Mouse (Mus musculus): ENCODE measurements around the gene Gps2. TPM values are rescaled to one million over a fixed set of nuclear protein-coding genes. Genes with fewer than 3 reads are reported as not detected.
A peak's percentile ranks its signal among the peaks of the same experiment; 100 is the strongest.
"Not testable (repeated sequence)": the region's sequence is repeated elsewhere in the genome, so short reads cannot be mapped to it uniquely, and the experiment has no call there.

The Gps2 gene
- polyA plus RNA-seq, 1 experiment from 2014 or later, result 79.6 TPM

GRCm38 (mm10) chr11:69911701-69912100 is 2.0 kb upstream of the Gps2 start:
- H3K4me3 ChIP-seq, result no peak overlapping the region
- no peaks in the 10 kb centered on the region for H3K9me3 ChIP-seq
- ATAC-seq (replicated peaks), result no peak
- H3K4me2 ChIP-seq (replicated peaks), result no peak overlapping the region
- no peak overlapping the region for H3K27ac ChIP-seq (replicated peaks)
- H3K27me3 ChIP-seq, result no peaks in the 10 kb centered on the region
- H3K9ac ChIP-seq (replicated peaks), result no peak overlapping the region
- H3K4me1 ChIP-seq, result peaks cover 29% of the 10 kb centered on the region
- H3K36me3 ChIP-seq, result peaks cover 83% of the 10 kb centered on the region
- WGBS, result 89% methylated on average over 6 of the region's 6 CpGs

GRCm38 (mm10) chr11:69912716-69913530 is 765 bp upstream of the Gps2 start:
- WGBS, result 80% methylated on average over 15 of the region's 15 CpGs
- no peaks in the 10 kb centered on the region for H3K9me3 ChIP-seq

GRCm38 (mm10) chr11:69914372-69914764 is 680 bp downstream of the Gps2 start:
- peaks cover 39% of the 10 kb centered on the region for H3K4me1 ChIP-seq
- H3K9me3 ChIP-seq, result no peaks in the 10 kb centered on the region
- H3K27ac ChIP-seq (replicated peaks), result peak overlapping the region; percentile 89
- no peak for ATAC-seq (replicated peaks)
- 1% methylated on average over 17 of the region's 17 CpGs for WGBS
- peak overlapping the region; percentile 94 for H3K9ac ChIP-seq (replicated peaks)
- H3K27me3 ChIP-seq, result no peaks in the 10 kb centered on the region
- H3K36me3 ChIP-seq, result peaks cover 81% of the 10 kb centered on the region
- peak overlapping the region; percentile 91 for H3K4me2 ChIP-seq (replicated peaks)
- peak overlapping the region; percentile 86 for H3K4me3 ChIP-seq

More at GRCm38 (mm10) chr11:69912716-69913530, 765 bp upstream of the Gps2 start:
- Histone ChIP-seq H3K4me3 (peak overlapping the region; percentile 86), H3K4me1 (peaks cover 29% of the 10 kb centered on the region), H3K27me3 (no peaks in the 10 kb centered on the region), H3K4me2 (replicated peaks) (peak overlapping the region; percentile 91), H3K27ac (replicated peaks) (peak overlapping the region; percentile 89), H3K36me3 (peaks cover 83% of the 10 kb centered on the region), H3K9ac (replicated peaks) (0 out of 2 replicates have a peak overlapping the region, but pooled peaks have one; percentile 94)
- peak; percentile 30 for ATAC-seq (replicated peaks)

- H3K4me2 ChIP-seq (replicated peaks), result peak overlapping the region; percentile 91
- peaks cover 75% of the 10 kb centered on the region for H3K36me3 ChIP-seq
- H3K4me3 ChIP-seq, result peak overlapping the region; percentile 86
- no peak for ATAC-seq (replicated peaks)
- H3K9me3 ChIP-seq, result no peaks in the 10 kb centered on the region
- H3K9ac ChIP-seq (replicated peaks), result peak overlapping the region; percentile 94
- H3K4me1 ChIP-seq, result peaks cover 45% of the 10 kb centered on the region
- H3K27me3 ChIP-seq, result no peaks in the 10 kb centered on the region
- WGBS, result 36% methylated on average over 9 of the region's 9 CpGs
- no peak overlapping the region for H3K27ac ChIP-seq (replicated peaks)
These were observed 1.3 kb downstream of the Gps2 start for GRCm38 (mm10) chr11:69914917-69915430.

- peaks cover 65% of the 10 kb centered on the region for H3K36me3 ChIP-seq
- no peak overlapping the region for H3K4me2 ChIP-seq (replicated peaks)
- H3K27me3 ChIP-seq, result no peaks in the 10 kb centered on the region
- H3K9ac ChIP-seq (replicated peaks), result no peak overlapping the region
- ATAC-seq (replicated peaks), result no peak
- H3K4me3 ChIP-seq, result no peak overlapping the region
- H3K4me1 ChIP-seq, result peaks cover 47% of the 10 kb centered on the region
- H3K27ac ChIP-seq (replicated peaks), result no peak overlapping the region
- WGBS, result 70% methylated on average over 5 of the region's 5 CpGs
- H3K9me3 ChIP-seq, result no peaks in the 10 kb centered on the region
These were observed 2.3 kb downstream of the Gps2 start for GRCm38 (mm10) chr11:69915667-69916627.

GRCm38 (mm10) chr11:69916652-69917378 is 3.1 kb downstream of the Gps2 start:
- H3K4me3 ChIP-seq; ATAC-seq (replicated peaks); H3K9ac ChIP-seq (replicated peaks); H3K4me2 ChIP-seq (replicated peaks); H3K27ac ChIP-seq (replicated peaks); H3K27me3 ChIP-seq; H3K9me3 ChIP-seq: not testable (repeated sequence)
- Histone ChIP-seq H3K36me3 (peaks cover 56% of the 10 kb centered on the region), H3K4me1 (peaks cover 47% of the 10 kb centered on the region)
- WGBS, result 55% methylated on average over 7 of the region's 7 CpGs

GRCm38 (mm10) chr11:69917379-69917948 is 3.8 kb downstream of the Gps2 start:
- Histone ChIP-seq H3K27me3 (no peaks in the 10 kb centered on the region), H3K9ac (replicated peaks) (no peak overlapping the region), H3K36me3 (peaks cover 50% of the 10 kb centered on the region), H3K4me1 (peaks cover 53% of the 10 kb centered on the region), H3K9me3 (no peaks in the 10 kb centered on the region), H3K27ac (replicated peaks) (no peak overlapping the region), H3K4me2 (replicated peaks) (no peak overlapping the region), H3K4me3 (no peak overlapping the region)
- ATAC-seq (replicated peaks), result no peak
- 90% methylated on average over 8 of the region's 8 CpGs for WGBS

- peaks cover 56% of the 10 kb centered on the region for H3K4me1 ChIP-seq
These were observed 4.4 kb downstream of the Gps2 start for GRCm38 (mm10) chr11:69918118-69918517.

GRCm38 (mm10) chr11:69919053-69919452 is 5.4 kb downstream of the Gps2 start:
- no peak for ATAC-seq (replicated peaks)
- Histone ChIP-seq H3K27me3 (no peaks in the 10 kb centered on the region), H3K27ac (replicated peaks) (peak overlapping the region; percentile 95; the same call in 1 of the 2 replicates), H3K9me3 (no peaks in the 10 kb centered on the region), H3K4me2 (replicated peaks) (peak overlapping the region; percentile 74), H3K4me3 (peak overlapping the region; percentile 68), H3K36me3 (peaks cover 43% of the 10 kb centered on the region), H3K9ac (replicated peaks) (no peak overlapping the region), H3K4me1 (peaks cover 50% of the 10 kb centered on the region)
- 83% methylated on average over 9 of the region's 9 CpGs for WGBS

More at GRCm38 (mm10) chr11:69918118-69918517, 4.4 kb downstream of the Gps2 start:
- Histone ChIP-seq H3K27me3 (no peaks in the 10 kb centered on the region), H3K27ac (replicated peaks) (no peak overlapping the region), H3K36me3 (peaks cover 46% of the 10 kb centered on the region), H3K9ac (replicated peaks) (no peak overlapping the region), H3K9me3 (no peaks in the 10 kb centered on the region), H3K4me3 (no peak overlapping the region), H3K4me2 (replicated peaks) (no peak overlapping the region)
- ATAC-seq (replicated peaks), result no peak
- WGBS, result 85% methylated on average over 5 of the region's 5 CpGs

GRCm38 (mm10) chr11:69919661-69920265 is 6.1 kb downstream of the Gps2 start:
- no peak for ATAC-seq (replicated peaks)
- peak overlapping the region; percentile 68 for H3K4me3 ChIP-seq
- H3K4me2 ChIP-seq (replicated peaks), result peak overlapping the region; percentile 74
- peaks cover 43% of the 10 kb centered on the region for H3K36me3 ChIP-seq
- H3K4me1 ChIP-seq, result peaks cover 43% of the 10 kb centered on the region
- H3K27me3 ChIP-seq, result no peaks in the 10 kb centered on the region
- WGBS, result under 1% methylated on average over 17 of the region's 17 CpGs
- H3K27ac ChIP-seq (replicated peaks), result peak overlapping the region; percentile 95
- no peaks in the 10 kb centered on the region for H3K9me3 ChIP-seq
- H3K9ac ChIP-seq (replicated peaks), result peak overlapping the region; percentile 68
